Mouse (Mus musculus) cerebellum, postnatal 10 days (tissue): ENCODE data around the gene Tmem200b.

Source experiments
- DNase-seq, 2 experiments: peaks; one replicate each; pipeline ENCODE4 v3.0.0; 2021; ENCODE audit warnings: mixed read lengths in 2 of 2

Tmem200b gene

GRCm38 (mm10) chr4:131911521-131911920 lies 10.1 kb upstream of the Tmem200b start:
- no peak for DNase-seq

DNA sequence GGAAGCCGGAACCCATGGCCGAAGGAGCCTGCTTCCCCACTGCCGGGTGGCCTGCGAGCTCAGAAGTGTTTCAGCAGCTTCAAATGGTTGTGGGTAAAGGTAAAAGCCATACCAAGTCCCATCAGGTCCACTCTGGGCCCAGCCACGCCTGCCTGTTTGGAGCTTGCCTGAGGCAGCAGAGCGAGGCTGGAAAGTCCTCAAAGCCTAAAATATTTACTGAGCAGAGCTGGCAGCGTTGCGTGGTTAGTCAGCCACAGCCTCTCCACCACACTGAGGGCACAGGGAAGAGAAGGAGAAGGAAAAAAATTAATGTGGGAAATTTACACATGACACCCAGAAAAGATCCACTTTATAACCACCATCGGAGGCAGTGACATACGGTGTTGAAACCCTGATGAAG lies 8.0 kb upstream of the Tmem200b start:
- no peak for DNase-seq

DNA sequence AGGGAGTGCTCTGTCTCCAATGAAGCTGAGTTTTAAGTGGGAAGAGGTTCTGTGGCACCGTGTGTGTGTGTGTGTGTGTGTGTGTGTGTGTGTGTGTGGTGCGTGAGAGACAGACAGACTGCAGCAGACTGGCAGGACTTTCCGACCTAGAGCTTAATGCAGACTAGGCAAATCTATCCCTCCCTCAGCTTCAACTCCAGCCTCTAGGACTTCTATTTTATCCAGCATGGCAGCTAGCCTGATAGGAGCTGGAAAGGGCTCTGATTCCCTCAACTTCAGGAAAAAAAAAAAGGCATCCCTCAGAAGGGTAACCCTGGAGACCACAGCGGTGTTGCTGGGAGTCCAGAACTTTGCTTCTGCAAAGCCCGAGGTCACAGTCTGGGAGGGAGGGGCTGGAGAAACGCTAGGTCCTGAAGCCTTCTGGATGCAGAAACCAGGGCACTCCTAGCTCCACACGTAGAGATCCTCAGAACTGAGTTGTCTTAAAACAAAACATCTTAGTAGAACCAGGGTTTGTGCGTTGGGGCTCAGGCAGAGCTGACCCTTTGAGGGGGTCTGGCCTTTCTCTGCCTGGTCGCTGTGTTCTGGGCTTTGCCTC lies 7.4 kb upstream of the Tmem200b start:
- DNase-seq, result no peak

- peak in 1 of 2 experiments; percentile 40 for DNase-seq
Measured at GRCm38 (mm10) chr4:131914891-131915469, 6.6 kb upstream of the Tmem200b start.

- peak in 1 of 2 experiments; percentile 13 for DNase-seq
Measured at GRCm38 (mm10) chr4:131915821-131916328, 5.7 kb upstream of the Tmem200b start.

DNA sequence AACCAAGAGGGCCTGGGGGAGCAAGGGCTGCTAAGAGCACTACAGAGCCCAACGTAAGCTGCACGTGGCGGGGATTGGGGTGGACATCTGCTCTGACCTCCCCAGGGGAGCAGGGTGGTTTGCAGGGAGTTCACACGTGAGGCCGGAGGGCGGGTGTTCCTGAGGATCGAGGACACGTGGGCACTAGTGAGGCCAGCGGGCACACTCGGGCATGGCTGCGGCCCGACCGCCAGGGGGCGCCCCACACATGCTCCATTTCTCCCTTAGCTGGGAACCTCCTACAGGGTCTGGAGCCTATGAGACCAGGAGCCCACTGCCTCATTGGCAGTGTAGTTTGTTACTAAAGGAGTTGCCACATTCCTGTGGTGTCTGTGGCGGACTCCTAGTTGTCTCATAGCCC lies 5.1 kb upstream of the Tmem200b start:
- peak; percentile 80 to 84 for DNase-seq

DNA sequence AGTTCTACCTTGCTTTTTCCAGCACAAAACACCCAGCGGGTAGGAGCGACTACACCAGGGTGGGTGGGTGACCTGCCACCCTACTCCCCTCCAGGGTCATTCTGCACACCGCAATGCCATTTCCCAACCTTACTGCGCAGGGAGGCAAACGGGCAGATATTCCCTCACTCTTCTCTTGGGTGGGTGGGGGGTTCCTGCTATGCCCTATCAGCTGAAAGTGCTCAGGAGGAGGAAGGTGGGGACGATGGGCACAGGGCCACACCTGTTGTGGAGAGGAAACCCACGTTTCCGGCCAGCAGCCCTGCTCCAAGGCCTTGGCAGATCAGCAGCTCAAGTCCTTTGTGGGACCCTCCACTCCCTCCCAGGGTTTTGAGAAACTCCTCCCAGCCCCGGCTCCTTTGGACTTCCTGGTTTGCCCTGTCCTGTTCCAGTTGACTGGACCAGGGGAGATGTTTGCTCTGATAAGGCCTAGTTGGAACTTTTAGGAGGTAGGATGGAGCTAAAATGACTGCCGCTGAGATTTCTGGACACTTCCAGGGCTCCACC lies 4.5 kb upstream of the Tmem200b start:
- no peak for DNase-seq

DNA sequence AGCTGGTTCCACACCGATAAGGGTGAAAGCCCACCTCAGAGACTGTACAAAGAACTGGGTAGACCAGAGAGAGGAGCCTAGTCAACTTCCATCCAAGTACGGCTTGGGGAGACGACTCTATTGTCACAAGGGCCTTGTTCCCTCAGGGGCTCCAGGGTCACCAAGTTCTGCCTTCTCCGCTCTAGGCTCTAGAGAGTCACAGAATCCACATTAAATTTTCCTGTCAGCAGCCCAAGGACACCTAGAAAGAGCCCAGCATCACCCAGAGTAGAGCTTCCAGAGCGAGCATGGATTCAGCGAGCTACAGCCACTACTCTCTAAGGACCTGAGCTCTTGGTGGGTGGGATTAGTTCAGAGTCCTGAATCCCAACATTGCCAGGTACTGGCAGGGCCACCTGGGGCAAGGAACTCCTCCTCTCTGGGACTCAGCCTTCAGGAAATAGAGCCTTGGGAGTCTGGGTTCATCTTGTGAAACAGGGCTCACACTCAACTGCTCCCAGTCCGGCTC lies 3.5 kb upstream of the Tmem200b start:
- DNase-seq, result no peak

GRCm38 (mm10) chr4:131918711-131919500 lies 2.7 kb upstream of the Tmem200b start:
- no peak for DNase-seq

- no peak for DNase-seq
Measured at GRCm38 (mm10) chr4:131919506-131920140, 1.9 kb upstream of the Tmem200b start.

GRCm38 (mm10) chr4:131920141-131920594 lies 1.4 kb upstream of the Tmem200b start:
- peak in 1 of 2 experiments; percentile 53 for DNase-seq

GRCm38 (mm10) chr4:131920595-131921351 lies 798 bp upstream of the Tmem200b start:
- peak; percentile 62 to 64 for DNase-seq

DNA sequence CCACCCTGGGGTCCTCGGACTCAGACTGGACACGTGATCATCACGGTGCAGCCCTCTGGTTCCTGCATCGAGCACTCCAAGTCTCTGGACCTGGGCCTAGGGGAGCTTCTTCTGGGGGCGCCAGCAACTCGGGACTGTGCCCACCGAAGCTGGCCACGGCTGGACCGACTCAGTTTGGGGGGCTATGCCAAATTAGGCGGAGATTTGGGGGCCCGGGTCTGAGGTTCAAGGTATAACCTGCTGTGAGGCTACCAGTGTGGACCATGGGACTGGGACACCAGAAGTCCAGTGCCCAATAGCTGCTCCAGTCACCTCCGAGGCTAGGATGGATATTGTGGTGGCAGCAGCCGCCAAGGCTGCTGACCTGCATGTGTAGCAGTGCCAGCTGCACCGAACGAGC lies 833 bp downstream of the Tmem200b start:
- DNase-seq, result no peak

DNA sequence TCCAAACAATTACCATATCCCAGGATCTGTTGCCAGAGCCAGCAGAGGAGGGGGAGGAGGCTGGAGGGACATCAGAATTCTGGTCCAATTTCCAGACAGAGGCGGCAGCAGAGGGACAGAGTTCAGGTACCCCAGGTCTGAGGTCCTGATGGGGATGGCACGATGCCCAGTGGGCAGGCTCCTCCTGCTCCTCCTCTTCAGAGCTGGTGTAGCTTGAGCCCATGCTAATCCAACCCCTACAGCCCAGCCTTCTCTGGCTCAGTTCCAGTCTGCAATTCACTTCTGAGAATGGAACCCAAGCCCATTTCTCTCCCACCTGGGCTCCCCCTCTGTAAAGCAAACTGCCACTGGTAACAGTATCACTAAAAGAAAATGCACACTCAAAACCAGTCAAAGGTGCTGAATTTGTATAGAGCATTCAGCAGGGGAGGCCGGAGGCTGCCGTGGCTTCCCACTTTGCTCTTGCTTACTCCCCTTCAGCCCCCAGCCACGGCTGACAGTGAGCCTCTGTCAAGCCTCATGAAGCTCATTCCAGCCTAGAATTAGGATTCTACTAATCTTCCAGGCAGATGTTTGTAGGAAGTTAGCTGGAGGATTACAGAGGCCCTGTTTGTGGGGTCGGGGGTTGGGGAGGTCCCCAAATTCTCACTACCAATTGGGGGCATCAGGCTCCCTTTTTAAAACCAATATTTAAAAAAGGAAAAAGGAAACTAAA lies 2.7 kb downstream of the Tmem200b start:
- DNase-seq, result peak; percentile 60 to 61

DNA sequence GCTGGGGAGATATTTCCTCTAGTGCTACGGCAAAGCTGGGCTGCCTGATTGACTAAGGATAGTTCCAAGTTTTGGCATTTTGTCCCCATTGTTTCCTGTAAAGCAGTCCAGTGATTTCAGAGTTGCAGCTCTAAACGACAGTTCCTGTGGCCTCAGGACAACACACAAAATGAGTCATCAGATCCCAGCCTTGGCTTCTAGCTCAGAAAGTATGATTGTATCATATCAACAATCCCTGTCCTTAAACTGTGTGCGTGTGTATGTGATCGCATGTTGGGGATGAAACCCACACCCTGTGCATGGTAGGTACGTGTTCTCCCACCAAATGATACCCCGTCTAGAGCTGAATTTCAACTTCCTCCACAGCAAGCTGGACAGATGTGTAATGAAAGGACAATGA lies 7.6 kb downstream of the Tmem200b start:
- DNase-seq, result no peak

DNA sequence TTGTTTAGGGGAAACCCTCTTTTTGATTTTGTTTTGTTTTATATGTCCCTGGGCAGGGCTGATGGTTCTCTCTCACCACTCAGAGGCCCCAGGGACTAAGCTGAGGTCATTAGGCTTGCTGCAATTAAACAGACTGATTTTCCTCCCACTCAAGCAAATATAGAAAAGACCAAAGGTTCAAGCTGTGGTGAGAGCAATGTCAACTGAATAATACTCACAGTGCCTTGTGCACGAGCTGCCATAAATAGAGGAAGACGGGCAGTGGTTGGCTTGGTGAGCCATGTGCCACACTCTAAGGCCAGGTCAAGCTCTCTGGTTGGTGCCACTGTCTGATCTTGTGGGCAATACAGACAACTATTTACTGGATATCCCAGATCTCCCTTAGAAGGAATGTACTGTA lies 17.9 kb downstream of the Tmem200b start:
- no peak for DNase-seq

- no peak for DNase-seq
Measured at GRCm38 (mm10) chr4:131940846-131941245, 19.3 kb downstream of the Tmem200b start.

GRCm38 (mm10) chr4:131947848-131948247 lies 26.3 kb downstream of the Tmem200b start:
- DNase-seq, result no peak

DNA sequence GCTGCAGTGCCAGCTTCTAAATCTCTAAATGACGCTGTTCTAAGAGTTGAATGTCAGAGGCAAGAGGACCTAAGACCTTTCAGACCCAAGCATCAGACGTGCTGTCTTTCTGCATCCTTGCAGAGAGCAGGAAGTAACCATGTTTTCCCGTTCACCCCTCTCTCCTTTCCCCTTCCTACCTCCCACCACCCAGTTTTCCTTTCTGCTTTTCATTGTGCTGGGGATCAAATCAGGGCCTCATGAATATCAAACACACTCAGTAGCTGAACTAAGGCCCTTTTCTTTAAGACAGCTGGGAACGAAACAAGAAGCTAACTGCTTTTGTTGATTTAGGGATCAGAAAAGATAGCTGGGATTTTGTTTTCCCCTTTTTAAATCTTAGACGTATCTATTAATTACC lies 28.3 kb downstream of the Tmem200b start:
- DNase-seq, result no peak

DNA sequence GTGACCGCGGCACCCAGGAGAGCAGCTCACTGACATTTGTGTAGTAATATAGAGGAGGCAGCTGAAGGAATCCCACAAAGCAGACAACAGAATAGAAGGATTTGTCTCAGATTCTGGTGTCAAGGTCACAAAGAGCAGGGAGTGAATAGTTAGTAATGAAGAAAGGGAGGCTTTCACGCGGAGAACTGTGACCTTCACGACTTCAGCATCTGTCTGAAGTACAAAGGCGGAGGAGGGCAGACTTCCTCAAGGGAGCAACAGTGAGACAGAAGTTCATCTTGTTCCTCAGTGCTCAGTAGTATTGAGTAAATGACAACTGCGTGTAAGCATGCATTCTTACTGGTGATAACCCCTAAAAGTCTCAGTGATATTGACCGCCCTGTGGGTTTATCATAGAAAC lies 29.1 kb downstream of the Tmem200b start:
- DNase-seq, result no peak

- no peak for DNase-seq
Measured at GRCm38 (mm10) chr4:131957161-131957560, 35.6 kb downstream of the Tmem200b start.
